Mouse (Mus musculus) heart, adult 2 months (tissue): Measurements from ENCODE around the gene Hnrnpa0. TPM values are rescaled to one million over a fixed set of nuclear protein-coding genes. Genes with fewer than 3 reads are reported as not detected.
"Not testable (repeated sequence)": the region's sequence is repeated elsewhere in the genome, so short reads cannot be mapped to it uniquely, and the experiment has no call there.

Experiments used
- DNase-seq, 2 experiments: peaks; one replicate each; pipeline ENCODE4 v3.0.0; 2021
- H3K27ac ChIP-seq: fragments of 200-600 bp; 2 replicates; pipeline ENCODE4 v1.8.1; 2022
- H3K27me3 ChIP-seq: fragments of 200-500 bp; 2 replicates; pipeline ENCODE4 v1.6.1; 2012; ENCODE audit warnings: mild to moderate bottlenecking, low read length, inconsistent platforms, mixed read lengths; ENCODE audit not compliant: control insufficient read depth, insufficient read depth
- H3K36me3 ChIP-seq: fragments of 200-500 bp; 2 replicates; pipeline ENCODE4 v1.6.1; 2012; ENCODE audit warnings: low read length, inconsistent platforms; ENCODE audit not compliant: control insufficient read depth, insufficient read depth
- H3K4me1 ChIP-seq: fragments of 200-500 bp; 2 replicates; pipeline ENCODE4 v1.6.1; 2011; ENCODE audit warnings: low read length; ENCODE audit not compliant: control insufficient read depth, insufficient read depth
- H3K4me3 ChIP-seq: fragments of 200-600 bp; 2 replicates; pipeline ENCODE4 v1.8.1; 2022
- H3K79me2 ChIP-seq: fragments of 200-500 bp; replicated peaks from 2 replicates; pipeline ENCODE4 v1.6.1; 2012; ENCODE audit warnings: mild to moderate bottlenecking, inconsistent platforms, low read length, moderate library complexity, mixed read lengths; ENCODE audit not compliant: control insufficient read depth, insufficient read depth
- H3K9ac ChIP-seq: fragments of 200-500 bp; 2 replicates; pipeline ENCODE4 v1.6.1; 2012; ENCODE audit warnings: low read depth, mild to moderate bottlenecking, control low read depth, inconsistent platforms, low read length, mixed read lengths
- CTCF ChIP-seq: fragments of 200-600 bp; IDR thresholded peaks from 2 replicates; pipeline ENCODE4 v1.8.1; 2022; ENCODE audit warnings: antibody characterized with exemption, mild to moderate bottlenecking, moderate library complexity
- EP300 ChIP-seq: fragments of 200-500 bp; IDR thresholded peaks from 2 replicates; pipeline ENCODE4 v1.6.1; 2011; ENCODE audit warnings: low read depth, low read length, control low read depth; ENCODE audit not compliant: insufficient read depth
- POLR2A ChIP-seq: fragments of 200-500 bp; IDR thresholded peaks from 2 replicates; pipeline ENCODE4 v1.6.1; 2011; ENCODE audit warnings: mild to moderate bottlenecking, low read depth, low read length, control low read depth; ENCODE audit not compliant: insufficient read depth
- WGBS: fragments of 180-500 bp; shearing (Covaris S2); methylation state at CpG from one replicate; pipeline ENCODE4 v1.1.7; 2018; 5-methylcytosine and 5-hydroxymethylcytosine counted together
- intact Hi-C: fragments of 180-260 bp; cut with DNase I; formaldehyde crosslinking; loops from one replicate; pipeline ENCODE4 v1.15.1; 2025
- polyA plus RNA-seq: library from polyadenylated mRNA; depleted of rRNA; stranded (reverse); fragments of >200 nt; gene quantifications from 2 replicates; pipeline ENCODE4 v1.2.3, GENCODE M21; 2012
- total RNA-seq, 2 experiments: library from RNA; stranded (reverse); gene quantifications; 2 replicates each; pipeline ENCODE4 v1.2.3; 2021

The Hnrnpa0 gene
- total and polyA plus RNA-seq, 3 experiments, result 21.7 to 67.4 (median 66.6) TPM

- intact Hi-C loops, result loop anchor here (2.0 to 10.0 kb wide), 2 partner anchors 137 to 235 kb away; partner anchors contain the start of gene 2210016F16Rik
- Histone ChIP-seq H3K9ac (no peak overlapping the region), H3K4me1 (peaks cover 3% of the 10 kb centered on the region), H3K27me3 (no peaks in the 10 kb centered on the region), H3K36me3 (no peaks in the 10 kb centered on the region), H3K79me2 (no peaks in the 10 kb centered on the region), H3K4me3 (no peak overlapping the region), H3K27ac (no peak overlapping the region)
- DNase-seq, result no peak
- TF ChIP-seq CTCF (no peak), POLR2A (no peak), EP300 (no peak)
- 88% methylated on average over 3 of the region's 3 CpGs for WGBS
These were observed 21.3 kb upstream of the Hnrnpa0 start for GRCm38 (mm10) chr13:58149629-58150028.

GRCm38 (mm10) chr13:58149033-58149558 lies 20.7 kb upstream of the Hnrnpa0 start:
- Histone ChIP-seq H3K4me3 (peak overlapping the region; percentile 41), H3K27me3 (no peaks in the 10 kb centered on the region), H3K79me2 (no peaks in the 10 kb centered on the region), H3K4me1 (peaks cover 3% of the 10 kb centered on the region), H3K27ac (no peak overlapping the region), H3K9ac (no peak overlapping the region), H3K36me3 (no peaks in the 10 kb centered on the region)
- DNase-seq, result peak in 1 of 2 experiments; percentile 18
- 31% methylated on average over 5 of the region's 5 CpGs for WGBS
- intact Hi-C loops, result loop anchor here (2.0 kb wide), 1 partner anchor 136 kb away; no protein-coding TSS in a partner anchor
- TF ChIP-seq EP300 (no peak), POLR2A (no peak), CTCF (peak; percentile 77)

DNA sequence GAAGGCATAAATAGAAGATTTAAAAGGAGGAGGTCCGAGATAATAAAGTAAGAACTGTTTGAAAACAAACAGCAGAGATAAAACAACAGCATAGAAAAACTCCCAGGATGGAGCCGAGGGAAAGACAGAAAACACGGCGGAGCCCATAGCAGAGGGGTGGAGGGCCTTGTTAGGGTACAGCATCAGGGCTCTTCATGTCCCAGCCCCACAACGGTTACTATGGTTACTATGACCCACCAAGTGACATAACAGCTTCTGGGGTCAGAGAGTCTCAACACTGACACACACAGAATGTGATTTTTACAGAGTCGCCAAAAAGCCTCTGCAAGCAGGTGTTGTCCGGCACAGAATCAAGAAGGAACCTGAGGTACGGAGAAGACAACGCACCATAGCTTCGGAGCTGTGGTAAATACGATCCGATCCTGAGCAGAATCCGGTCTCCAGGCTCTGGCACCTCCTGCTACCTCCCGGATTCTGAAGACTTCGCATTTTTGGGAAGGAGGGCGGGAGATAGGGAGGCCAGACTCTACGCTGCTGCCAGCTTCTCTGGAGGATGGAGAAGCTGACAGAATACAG lies 20.0 kb upstream of the Hnrnpa0 start:
- peak overlapping the region; percentile 40 for H3K9ac ChIP-seq
- no peaks in the 10 kb centered on the region for H3K27me3 ChIP-seq
- H3K4me1 ChIP-seq, result peaks cover 3% of the 10 kb centered on the region
- no peaks in the 10 kb centered on the region for H3K79me2 ChIP-seq
- H3K36me3 ChIP-seq, result no peaks in the 10 kb centered on the region
- TF ChIP-seq CTCF (no peak), EP300 (no peak), POLR2A (no peak)
- no peak overlapping the region for H3K27ac ChIP-seq
- DNase-seq, result peak; percentile 46 to 51
- intact Hi-C loops, result loop anchor here (2.0 kb wide), 1 partner anchor 136 kb away; no protein-coding TSS in a partner anchor
- H3K4me3 ChIP-seq, result peak overlapping the region; percentile 41
- 3% methylated on average over 17 of the region's 17 CpGs for WGBS

GRCm38 (mm10) chr13:58147760-58148159 lies 19.4 kb upstream of the Hnrnpa0 start:
- TF ChIP-seq CTCF, result no peak
- TF ChIP-seq POLR2A, result no peak
- TF ChIP-seq EP300, result no peak
- no peaks in the 10 kb centered on the region for H3K79me2 ChIP-seq
- H3K36me3 ChIP-seq, result no peaks in the 10 kb centered on the region
- H3K4me3 ChIP-seq, result no peak overlapping the region
- H3K27me3 ChIP-seq, result no peaks in the 10 kb centered on the region
- peaks cover 3% of the 10 kb centered on the region for H3K4me1 ChIP-seq
- no peak for DNase-seq
- H3K9ac ChIP-seq, result no peak overlapping the region
- intact Hi-C loops, result loop anchor here (2.0 kb wide), 1 partner anchor 135 kb away; no protein-coding TSS in a partner anchor
- H3K27ac ChIP-seq, result no peak overlapping the region
- 89% methylated on average over 1 of the region's 1 CpGs for WGBS

GRCm38 (mm10) chr13:58146603-58147002 lies 18.2 kb upstream of the Hnrnpa0 start:
- DNase-seq, H3K79me2 ChIP-seq, H3K27me3 ChIP-seq, H3K9ac ChIP-seq, intact Hi-C loops, H3K27ac ChIP-seq, H3K36me3 ChIP-seq, H3K4me3 ChIP-seq, H3K4me1 ChIP-seq: not testable (repeated sequence)
- WGBS, result 95% methylated on average over 8 of the region's 8 CpGs

DNA sequence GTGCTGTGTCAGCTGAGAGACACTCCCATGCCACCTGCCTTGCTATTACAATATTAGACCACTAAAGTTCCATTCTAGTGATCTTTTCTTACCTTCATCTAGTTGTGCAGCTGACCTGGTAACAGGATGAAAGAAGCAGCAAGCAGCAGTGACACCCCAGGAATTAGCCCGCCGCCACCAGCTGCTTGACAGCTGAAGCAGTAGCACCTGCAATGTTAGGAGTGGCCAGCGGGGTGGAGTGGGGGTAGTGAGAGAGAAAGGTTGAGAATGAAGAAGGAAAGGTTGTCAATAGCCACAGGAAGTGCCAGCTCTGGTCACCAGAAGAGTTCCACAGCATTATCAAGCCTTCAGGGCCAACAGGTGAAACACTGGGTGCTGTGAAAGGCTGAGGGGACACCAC lies 3.3 kb upstream of the Hnrnpa0 start:
- no peak for TF ChIP-seq EP300
- TF ChIP-seq CTCF, result no peak
- no peak for TF ChIP-seq POLR2A
- intact Hi-C loops, result no loop called here
- DNase-seq, result no peak
- peaks cover 3% of the 10 kb centered on the region for H3K79me2 ChIP-seq
- H3K9ac ChIP-seq, result no peak overlapping the region
- no peaks in the 10 kb centered on the region for H3K27me3 ChIP-seq
- H3K27ac ChIP-seq, result no peak overlapping the region
- H3K4me3 ChIP-seq, result no peak overlapping the region
- 63% methylated on average over 3 of the region's 3 CpGs for WGBS
- peaks cover 4% of the 10 kb centered on the region for H3K4me1 ChIP-seq
- H3K36me3 ChIP-seq, result no peaks in the 10 kb centered on the region
